Mouse (Mus musculus) intestine, postnatal 0 days (tissue): ENCODE measurements around the gene H2-K1. TPM values are rescaled to one million over a fixed set of nuclear protein-coding genes. Genes with fewer than 3 reads are reported as not detected.

Experiments
- ATAC-seq: fragments of 200-750 bp; cut with Nextera tagmentation; 2 replicates; pipeline ENCODE4 v1.8.0; 2017; ENCODE audit warnings: mild to moderate bottlenecking, moderate TSS enrichment, moderate library complexity
- H3K27ac ChIP-seq: fragments of 300-500 bp; sonication (generic); 2 replicates; pipeline ENCODE4 v1.5.1; 2014; ENCODE audit warnings: mild to moderate bottlenecking, low read depth, low read length, moderate library complexity
- H3K27me3 ChIP-seq: fragments of 300-500 bp; sonication (generic); replicated peaks from 2 replicates; pipeline ENCODE4 v1.6.1; 2014; ENCODE audit warnings: low read length, mixed read lengths; ENCODE audit not compliant: control insufficient read depth, insufficient read depth
- H3K36me3 ChIP-seq: fragments of 300-500 bp; sonication (generic); 2 replicates; pipeline ENCODE4 v1.6.1; 2014; ENCODE audit warnings: mild to moderate bottlenecking, moderate library complexity; ENCODE audit not compliant: control insufficient read depth, insufficient read depth
- H3K4me1 ChIP-seq: fragments of 300-500 bp; sonication (generic); replicated peaks from 2 replicates; pipeline ENCODE4 v1.6.1; 2014; ENCODE audit warnings: antibody characterized with exemption, low read length, mixed read lengths; ENCODE audit not compliant: control insufficient read depth, insufficient read depth
- H3K4me2 ChIP-seq: fragments of 300-500 bp; sonication (generic); replicated peaks from 2 replicates; pipeline ENCODE4 v1.6.1; 2014; ENCODE audit warnings: low read depth, mild to moderate bottlenecking, moderate library complexity
- H3K4me3 ChIP-seq: fragments of 300-500 bp; sonication (generic); 2 replicates; pipeline ENCODE4 v1.5.1; 2014; ENCODE audit warnings: low read depth, low read length
- H3K9ac ChIP-seq: fragments of 300-500 bp; sonication (generic); 2 replicates; pipeline ENCODE4 v1.6.1; 2014; ENCODE audit warnings: mild to moderate bottlenecking, low read depth, low read length
- H3K9me3 ChIP-seq: fragments of 300-500 bp; sonication (generic); 2 replicates; pipeline ENCODE4 v1.6.1; 2016; ENCODE audit warnings: mixed run types; ENCODE audit not compliant: control insufficient read depth
- CTCF ChIP-seq: sonication (generic); IDR thresholded peaks from 2 replicates; pipeline ENCODE4 v1.5.1; 2016; ENCODE audit warnings: low read depth, mild to moderate bottlenecking, control low read depth, antibody characterized with exemption, moderate library complexity
- WGBS: fragments of 180-500 bp; shearing (Covaris S2); extraction: QIAGEN DNeasy Blood & Tissue Kit; methylation state at CpG from one replicate; pipeline ENCODE4 v1.1.7; 2014; 5-methylcytosine and 5-hydroxymethylcytosine counted together
- polyA plus RNA-seq: library from polyadenylated mRNA; unstranded; fragments of >200 nt; fragmentation: Nextera tagmentation; extraction: Ambion mirVana; gene quantifications from 2 replicates; pipeline ENCODE4 v1.2.1, GENCODE M21; 2015

Gene H2-K1
- polyA plus RNA-seq, 1 experiment from 2014 or later, result 933 TPM

DNA sequence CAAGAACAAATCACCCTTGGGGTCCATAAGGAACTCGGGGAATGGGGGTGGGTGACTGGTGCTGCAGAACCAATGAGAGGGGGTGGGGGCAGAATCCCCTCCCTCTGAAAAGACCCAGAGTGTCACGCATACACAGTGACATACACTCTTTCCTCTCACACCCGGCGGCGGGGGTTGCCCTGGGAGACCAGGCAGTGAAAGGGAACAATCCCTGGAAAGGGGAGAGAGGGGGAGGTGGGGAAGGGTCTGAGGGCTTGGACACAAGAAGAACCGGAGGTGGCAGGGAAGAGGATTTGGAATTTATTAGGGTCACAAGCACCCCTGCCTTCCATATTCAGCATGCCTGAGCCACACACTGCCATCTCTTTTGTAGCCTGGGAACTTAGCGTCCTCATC, 25.6 kb upstream of the H2-K1 start:
- ATAC-seq, result no peak
- Histone ChIP-seq H3K9me3 (no peaks in the 10 kb centered on the region), H3K9ac (no peak overlapping the region), H3K4me3 (peak overlapping the region; percentile 86; the same call in 1 of the 2 replicates), H3K27me3 (no peaks in the 10 kb centered on the region), H3K36me3 (peaks cover 41% of the 10 kb centered on the region), H3K4me1 (peaks cover 24% of the 10 kb centered on the region; the same call in 1 of the 2 replicates), H3K4me2 (peak overlapping the region; percentile 99), H3K27ac (no peak overlapping the region)
- TF ChIP-seq CTCF, result no peak
- WGBS, result 52% methylated on average over 7 of the region's 7 CpGs

DNA sequence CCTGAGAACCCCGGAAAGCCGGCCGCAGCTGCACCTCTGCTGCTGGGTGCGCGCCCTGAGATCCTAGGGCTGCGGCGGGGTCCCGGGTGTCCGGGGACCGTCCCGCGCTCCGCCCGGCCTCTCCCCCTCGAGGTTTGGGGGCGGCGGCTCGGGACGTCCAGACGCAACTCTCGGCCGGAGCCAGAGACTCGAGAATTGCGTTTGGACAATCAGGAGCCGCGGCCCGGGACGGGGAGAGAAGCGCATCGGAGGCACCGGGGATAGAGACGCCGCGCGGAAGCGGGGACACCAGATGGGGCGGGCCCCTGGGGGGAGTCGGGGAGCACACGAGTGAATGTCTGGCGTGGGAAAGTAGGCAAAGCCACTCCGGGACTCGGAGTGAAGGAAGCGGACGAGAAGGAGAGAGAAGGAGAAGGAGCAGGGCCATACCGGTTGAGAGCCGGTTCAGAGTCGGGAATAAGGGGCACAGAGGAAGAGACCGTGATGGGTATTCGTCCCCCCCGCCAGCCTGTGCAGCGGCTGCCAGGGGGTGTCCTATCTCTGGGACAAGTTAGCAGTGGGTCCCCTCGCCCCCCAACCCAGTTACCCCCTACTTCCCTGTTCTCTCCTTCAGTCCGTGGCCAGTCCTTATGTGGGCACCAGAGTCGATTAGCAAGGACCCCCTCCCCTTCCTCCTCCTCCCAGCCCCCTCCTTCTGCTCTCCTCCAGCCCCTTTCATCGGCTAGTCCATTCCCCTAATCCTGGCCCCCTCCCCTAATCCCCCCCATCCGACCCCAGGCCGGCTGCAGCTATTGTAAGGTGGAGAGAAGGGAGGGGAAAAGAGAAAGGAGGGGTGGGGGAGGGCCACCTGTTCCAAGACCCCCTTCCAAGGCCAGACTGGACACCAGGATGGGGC, 25.0 kb upstream of the H2-K1 start:
- peak; percentile 14 for ATAC-seq
- 1% methylated on average over 57 of the region's 57 CpGs for WGBS
- peaks cover 19% of the 10 kb centered on the region; the same call in 1 of the 2 replicates for H3K4me1 ChIP-seq

DNA sequence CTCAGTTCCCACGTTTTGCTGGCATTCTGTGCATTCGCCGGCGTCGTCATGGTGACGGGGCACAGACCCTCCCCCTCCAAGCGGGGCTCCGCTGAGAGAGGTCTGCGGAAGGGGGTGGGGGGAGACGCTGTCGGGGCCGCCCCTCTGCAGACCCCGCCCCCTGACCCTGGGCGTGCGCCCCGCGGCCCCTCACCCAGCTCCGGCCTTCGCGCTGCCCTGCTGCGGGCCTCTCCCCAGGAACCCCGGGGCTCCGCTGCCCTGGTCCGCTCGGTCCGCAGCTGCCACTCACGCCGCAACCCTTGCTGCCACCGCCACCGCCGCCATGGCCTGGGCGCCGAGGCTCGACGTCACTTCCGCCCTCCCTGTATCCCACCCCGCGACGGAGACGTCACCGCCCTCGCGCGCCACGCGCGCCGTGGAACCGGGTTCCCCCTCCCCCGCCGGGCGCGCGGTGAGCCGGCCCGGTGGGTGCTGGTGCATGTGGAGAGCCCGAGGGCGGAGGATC, 24.2 kb upstream of the H2-K1 start, which contains the start of gene Ring1:
Gene Ring1, minus strand, starts transcription at position 364 of the 505 bp plus-strand sequence.
- peak within 1 kb of the TSS; percentile 99 for H3K4me2 ChIP-seq
- H3K27me3 ChIP-seq, result no peaks in the 10 kb centered on the region
- TF ChIP-seq CTCF, result no peak
- H3K9me3 ChIP-seq, result no peaks in the 10 kb centered on the region
- peak within 1 kb of the TSS; percentile 86 for H3K4me3 ChIP-seq
- peak; percentile 56 for ATAC-seq
- H3K4me1 ChIP-seq, result peaks cover 17% of the 10 kb centered on the region; the same call in 1 of the 2 replicates
- 0% methylated on average over 44 of the region's 58 CpGs for WGBS
- H3K36me3 ChIP-seq, result peaks cover 35% of the 10 kb centered on the region
- peak within 1 kb of the TSS; percentile 88 for H3K9ac ChIP-seq
- peak within 1 kb of the TSS; percentile 82 for H3K27ac ChIP-seq

More for the DNA sequence above, 25.0 kb upstream of the H2-K1 start:
- H3K36me3 ChIP-seq, result peaks cover 43% of the 10 kb centered on the region
- H3K4me2 ChIP-seq, result peak overlapping the region; percentile 99
- peak overlapping the region; percentile 82 for H3K27ac ChIP-seq
- no peak for TF ChIP-seq CTCF
- peak overlapping the region; percentile 86 for H3K4me3 ChIP-seq
- H3K9ac ChIP-seq, result peak overlapping the region; percentile 88
- H3K9me3 ChIP-seq, result no peaks in the 10 kb centered on the region
- H3K27me3 ChIP-seq, result no peaks in the 10 kb centered on the region

DNA sequence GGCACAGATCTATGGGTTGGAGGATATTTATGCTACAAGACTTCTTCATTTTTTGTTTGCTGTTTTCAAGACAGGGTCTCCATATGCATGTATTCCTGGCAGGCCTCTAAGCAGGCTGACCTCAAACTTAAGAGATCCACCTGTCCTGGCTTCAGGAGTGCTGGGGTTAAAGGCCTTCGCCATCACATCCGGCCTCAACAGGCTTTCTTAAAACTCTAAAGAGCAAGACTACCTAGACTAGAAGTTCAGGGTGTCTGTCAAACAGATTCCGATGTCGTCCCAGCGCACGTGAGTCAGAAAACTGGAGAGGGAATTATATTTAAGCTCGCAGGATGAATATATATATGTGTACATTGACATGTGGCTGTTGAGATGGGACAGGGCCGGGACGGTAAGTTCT, 23.5 kb upstream of the H2-K1 start:
- H3K36me3 ChIP-seq, result peaks cover 28% of the 10 kb centered on the region
- peak overlapping the region; percentile 86 for H3K4me3 ChIP-seq
- H3K4me1 ChIP-seq, result peaks cover 17% of the 10 kb centered on the region; the same call in 1 of the 2 replicates
- no peak for TF ChIP-seq CTCF
- peak overlapping the region; percentile 88; the same call in 1 of the 2 replicates for H3K9ac ChIP-seq
- WGBS, result 55% methylated on average over 9 of the region's 9 CpGs
- no peak for ATAC-seq
- H3K9me3 ChIP-seq, result no peaks in the 10 kb centered on the region
- H3K4me2 ChIP-seq, result peak overlapping the region; percentile 99
- H3K27ac ChIP-seq, result no peak overlapping the region
- H3K27me3 ChIP-seq, result no peaks in the 10 kb centered on the region

DNA sequence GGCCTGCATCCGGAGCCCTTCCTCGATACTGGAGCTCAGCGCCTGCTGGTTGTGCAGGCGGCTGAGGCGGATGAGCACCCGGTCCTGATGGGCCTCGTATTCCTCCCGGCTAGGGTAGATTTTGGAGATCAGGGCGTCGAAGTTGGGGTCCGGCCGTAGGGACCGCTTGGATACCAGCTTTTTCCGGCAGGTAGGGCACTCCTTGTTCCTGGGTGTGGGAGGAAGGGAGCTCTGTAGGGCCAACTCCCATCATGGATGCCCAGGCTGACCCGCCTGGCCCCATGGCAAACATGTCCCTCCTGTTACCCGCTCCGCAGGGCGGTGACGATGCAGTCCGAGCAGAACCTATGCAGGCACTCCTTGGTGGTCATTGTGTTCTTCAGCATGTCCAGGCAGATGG, 22.8 kb upstream of the H2-K1 start:
- Histone ChIP-seq H3K4me3 (no peak overlapping the region), H3K27me3 (no peaks in the 10 kb centered on the region)
- WGBS, result 97% methylated on average over 20 of the region's 20 CpGs

DNA sequence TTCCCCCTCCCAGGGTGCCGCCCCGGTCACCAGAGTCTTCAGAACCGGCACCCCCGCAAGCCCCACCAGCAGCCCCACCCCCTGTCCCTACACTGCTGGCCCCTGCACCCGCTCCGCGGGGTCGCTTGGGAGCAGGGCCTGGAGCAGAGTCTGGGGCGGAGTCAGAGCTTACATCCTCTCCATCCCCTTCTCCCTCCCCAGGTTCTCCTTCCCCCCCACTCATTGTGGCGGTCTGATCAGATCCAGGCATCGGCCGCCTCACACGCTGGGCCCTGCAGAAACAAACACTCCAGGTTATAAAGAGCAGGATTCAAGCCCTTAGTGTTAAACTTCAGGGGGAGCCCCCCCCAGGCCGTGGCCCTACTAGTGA, 22.3 kb upstream of the H2-K1 start:
- no peak overlapping the region for H3K4me2 ChIP-seq
- WGBS, result 90% methylated on average over 13 of the region's 14 CpGs
- H3K27me3 ChIP-seq, result no peaks in the 10 kb centered on the region
- no peak overlapping the region for H3K9ac ChIP-seq
- peaks cover 21% of the 10 kb centered on the region for H3K36me3 ChIP-seq
- no peaks in the 10 kb centered on the region for H3K9me3 ChIP-seq
- no peak overlapping the region for H3K4me3 ChIP-seq
- no peak for TF ChIP-seq CTCF
- H3K4me1 ChIP-seq, result peaks cover 14% of the 10 kb centered on the region; the same call in 1 of the 2 replicates
- H3K27ac ChIP-seq, result no peak overlapping the region
- no peak for ATAC-seq

More for the DNA sequence above, 22.8 kb upstream of the H2-K1 start:
- H3K36me3 ChIP-seq, result peaks cover 21% of the 10 kb centered on the region
- H3K4me2 ChIP-seq, result no peak overlapping the region
- H3K27ac ChIP-seq, result no peak overlapping the region
- TF ChIP-seq CTCF, result no peak
- H3K4me1 ChIP-seq, result peaks cover 14% of the 10 kb centered on the region; the same call in 1 of the 2 replicates
- no peak overlapping the region for H3K9ac ChIP-seq
- no peak for ATAC-seq
- H3K9me3 ChIP-seq, result no peaks in the 10 kb centered on the region
